Mouse (Mus musculus): ENCODE data around the gene Chrnb1. TPM values are rescaled to one million over a fixed set of nuclear protein-coding genes. Genes with fewer than 3 reads are reported as not detected.

Gene Chrnb1
- polyA plus RNA-seq (2014; fragmentation: Nextera tagmentation; extraction: Ambion mirVana), result 3.0 and 3.6 TPM in 2 replicates

DNA sequence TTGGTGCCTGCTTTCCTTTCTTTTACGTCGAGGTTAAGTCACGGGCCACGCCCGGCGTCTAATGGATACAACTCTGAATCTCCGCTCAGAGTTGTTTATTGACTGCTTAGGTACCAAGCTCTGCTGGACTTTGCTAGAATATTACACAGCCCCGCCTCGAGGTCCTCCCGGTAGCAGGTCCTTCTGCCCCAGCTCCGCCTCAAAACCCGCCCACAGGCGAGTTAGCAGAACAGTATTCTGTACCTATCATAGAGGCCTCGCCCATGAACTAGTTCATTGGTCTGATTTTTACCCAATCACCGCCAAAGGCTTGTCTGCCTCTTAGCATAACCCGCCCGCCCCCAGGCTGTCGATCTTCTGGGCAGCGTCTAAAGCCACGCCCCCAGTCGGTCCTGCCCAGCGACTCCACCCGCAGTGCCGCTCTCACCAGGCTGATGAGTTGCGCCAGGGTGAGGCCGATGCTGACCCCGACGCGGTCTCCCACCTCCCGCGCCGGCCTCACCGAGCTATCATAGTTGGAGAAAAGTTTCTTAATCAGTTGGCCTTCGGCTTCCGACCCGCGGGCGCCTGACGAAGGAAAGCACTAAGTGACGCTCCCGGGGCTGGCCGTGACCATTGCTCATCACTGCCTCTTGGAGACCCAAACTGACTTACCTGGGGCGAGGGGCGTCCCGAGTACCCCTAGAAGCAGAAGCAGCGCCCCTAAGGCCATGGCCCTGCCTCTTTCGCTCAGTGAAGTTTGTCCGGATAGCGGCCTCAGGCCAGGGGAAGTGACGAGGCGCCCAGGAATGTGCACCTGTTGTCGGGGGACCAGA lies at the start of gene Chrnb1:
Chrnb1 (minus strand) TSS at position 776 of the 815 bp plus-strand sequence.
- peak; percentile 95 for DNase-seq (ENCODE audit: low spot score)
- Histone ChIP-seq H3K4me1 (ENCODE audit: control insufficient read depth, insufficient read depth, low read length) (peaks cover 12% of the 10 kb centered on the region; the same call in 1 of the 2 replicates), H3K9me3 (replicated peaks; ENCODE audit: control insufficient read depth, low read length) (no peaks in the 10 kb centered on the region), H3K27me3 (ENCODE audit: control insufficient read depth, insufficient read depth, low read length) (peaks cover 17% of the 10 kb centered on the region), H3K27ac (replicated peaks; ENCODE audit: low read depth, low read length) (no peak within 1 kb of the TSS), H3K4me3 (ENCODE audit: low read depth, low read length) (peak within 1 kb of the TSS; percentile 40), H3K9ac (replicated peaks; ENCODE audit: low read length) (peak within 1 kb of the TSS; percentile 46), H3K4me2 (ENCODE audit: low read depth, low read length) (peak within 1 kb of the TSS; percentile 80), H3K36me3 (replicated peaks; ENCODE audit: control insufficient read depth, insufficient read depth, low read depth, low read length) (no peaks in the 10 kb centered on the region)
- ATAC-seq (replicated peaks; ENCODE audit: insufficient number of reproducible peaks, low FRiP score, low TSS enrichment, low read depth), result peak; percentile 92
- WGBS, result 2% methylated on average over 52 of the region's 52 CpGs

- peak overlapping the region; percentile 51 for H3K4me2 ChIP-seq (ENCODE audit: low read depth, low read length)
- peaks cover 2% of the 10 kb centered on the region; the same call in 1 of the 2 replicates for H3K36me3 ChIP-seq (replicated peaks; ENCODE audit: control insufficient read depth, insufficient read depth, low read depth, low read length)
- ATAC-seq (replicated peaks; ENCODE audit: insufficient number of reproducible peaks, low FRiP score, low TSS enrichment, low read depth) (peak; percentile 1; the same call in 1 of the 2 replicates), DNase-seq (ENCODE audit: low spot score) (no peak)
- H3K9me3 ChIP-seq (replicated peaks; ENCODE audit: control insufficient read depth, low read length), result no peaks in the 10 kb centered on the region
- peak overlapping the region; percentile 67 for H3K9ac ChIP-seq (replicated peaks; ENCODE audit: low read length)
- H3K4me1 ChIP-seq (ENCODE audit: control insufficient read depth, insufficient read depth, low read length), result peaks cover 8% of the 10 kb centered on the region
- 3% methylated on average over 7 of the region's 7 CpGs for WGBS
- H3K27me3 ChIP-seq (ENCODE audit: control insufficient read depth, insufficient read depth, low read length), result no peaks in the 10 kb centered on the region
- H3K27ac ChIP-seq (replicated peaks; ENCODE audit: low read depth, low read length), result peak overlapping the region; percentile 43; the same call in 1 of the 2 replicates
- peak overlapping the region; percentile 79 for H3K4me3 ChIP-seq (ENCODE audit: low read depth, low read length)
Measured at GRCm38 (mm10) chr11:69838714-69839104, 43.0 kb upstream of the Chrnb1 start.

DNA sequence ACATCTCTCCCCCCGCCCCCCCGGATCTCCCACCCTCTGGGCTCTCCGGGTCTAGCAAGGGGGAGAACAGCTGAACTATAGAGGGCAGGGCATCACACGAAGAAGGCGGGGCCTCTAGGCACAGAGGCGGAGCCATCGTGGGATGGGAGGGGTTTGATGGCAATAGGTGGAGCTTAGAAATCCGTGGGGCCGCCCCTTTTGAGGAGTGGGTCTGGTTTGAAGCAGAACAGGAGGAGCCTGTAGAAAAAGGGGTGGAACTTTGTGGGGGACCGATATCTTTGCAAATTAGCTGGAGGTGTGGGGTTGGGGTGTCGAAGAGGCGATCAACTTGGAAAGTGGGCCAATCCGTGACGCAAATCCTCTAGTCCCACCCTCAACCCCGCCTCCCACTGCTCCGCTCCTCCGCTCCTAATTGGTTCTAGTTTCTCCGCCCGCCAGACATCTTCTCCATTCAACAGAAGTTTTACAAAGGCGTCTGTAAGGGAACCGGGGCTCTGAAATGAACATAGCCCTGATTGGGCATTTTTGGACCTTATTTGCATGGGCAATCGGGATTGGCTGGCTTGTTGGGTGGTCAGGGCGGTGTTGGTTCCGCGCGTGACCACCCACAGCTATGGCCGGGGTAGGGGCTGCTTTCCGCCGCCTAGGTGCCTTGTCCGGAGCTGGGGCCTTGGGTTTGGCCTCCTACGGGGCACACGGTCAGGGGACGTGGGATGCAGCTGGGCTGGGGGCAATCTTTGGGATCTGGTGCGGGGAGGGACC lies 42.4 kb upstream of the Chrnb1 start, which contains the start of gene Tmem256:
Tmem256 (plus strand) TSS at position 563 of the 762 bp plus-strand sequence.
- ATAC-seq (replicated peaks; ENCODE audit: insufficient number of reproducible peaks, low FRiP score, low TSS enrichment, low read depth), result peak; percentile 88
- under 1% methylated on average over 34 of the region's 34 CpGs for WGBS
- H3K9ac ChIP-seq (replicated peaks; ENCODE audit: low read length), result peak within 1 kb of the TSS; percentile 84
- DNase-seq (ENCODE audit: low spot score), result peak; percentile 98
- H3K4me3 ChIP-seq (ENCODE audit: low read depth, low read length), result peak within 1 kb of the TSS; percentile 79
- H3K9me3 ChIP-seq (replicated peaks; ENCODE audit: control insufficient read depth, low read length), result no peaks in the 10 kb centered on the region
- H3K36me3 ChIP-seq (replicated peaks; ENCODE audit: control insufficient read depth, insufficient read depth, low read depth, low read length), result peaks cover 6% of the 10 kb centered on the region; the same call in 1 of the 2 replicates
- H3K4me1 ChIP-seq (ENCODE audit: control insufficient read depth, insufficient read depth, low read length), result peaks cover 9% of the 10 kb centered on the region
- peak within 1 kb of the TSS; percentile 93 for H3K4me2 ChIP-seq (ENCODE audit: low read depth, low read length)
- H3K27me3 ChIP-seq (ENCODE audit: control insufficient read depth, insufficient read depth, low read length), result 0 out of 2 replicates have a peak, but pooled peaks cover 2% of the 10 kb centered on the region
- H3K27ac ChIP-seq (replicated peaks; ENCODE audit: low read depth, low read length), result peak within 1 kb of the TSS; percentile 77

GRCm38 (mm10) chr11:69837604-69837951 lies 41.8 kb upstream of the Chrnb1 start, which contains the start of gene Nlgn2:
Nlgn2 (minus strand) TSS chr11:69837784.
- Histone ChIP-seq H3K36me3 (replicated peaks; ENCODE audit: control insufficient read depth, insufficient read depth, low read depth, low read length) (peaks cover 7% of the 10 kb centered on the region; the same call in 1 of the 2 replicates), H3K4me3 (ENCODE audit: low read depth, low read length) (peak within 1 kb of the TSS; percentile 79), H3K9ac (replicated peaks; ENCODE audit: low read length) (peak within 1 kb of the TSS; percentile 84), H3K9me3 (replicated peaks; ENCODE audit: control insufficient read depth, low read length) (no peaks in the 10 kb centered on the region), H3K27me3 (ENCODE audit: control insufficient read depth, insufficient read depth, low read length) (0 out of 2 replicates have a peak, but pooled peaks cover 2% of the 10 kb centered on the region), H3K4me1 (ENCODE audit: control insufficient read depth, insufficient read depth, low read length) (peaks cover 9% of the 10 kb centered on the region), H3K4me2 (ENCODE audit: low read depth, low read length) (peak within 1 kb of the TSS; percentile 93), H3K27ac (replicated peaks; ENCODE audit: low read depth, low read length) (peak within 1 kb of the TSS; percentile 77)
- WGBS, result under 1% methylated on average over 30 of the region's 32 CpGs
- DNase-seq (ENCODE audit: low spot score) (no peak), ATAC-seq (replicated peaks; ENCODE audit: insufficient number of reproducible peaks, low FRiP score, low TSS enrichment, low read depth) (no peak)

- 0 out of 2 replicates have a peak, but pooled peaks cover 2% of the 10 kb centered on the region for H3K27me3 ChIP-seq (ENCODE audit: control insufficient read depth, insufficient read depth, low read length)
- H3K36me3 ChIP-seq (replicated peaks; ENCODE audit: control insufficient read depth, insufficient read depth, low read depth, low read length), result peaks cover 7% of the 10 kb centered on the region; the same call in 1 of the 2 replicates
- H3K27ac ChIP-seq (replicated peaks; ENCODE audit: low read depth, low read length), result peak overlapping the region; percentile 77
- ATAC-seq (replicated peaks; ENCODE audit: insufficient number of reproducible peaks, low FRiP score, low TSS enrichment, low read depth) (no peak), DNase-seq (ENCODE audit: low spot score) (peak; percentile 61)
- under 1% methylated on average over 46 of the region's 52 CpGs for WGBS
- H3K9ac ChIP-seq (replicated peaks; ENCODE audit: low read length), result peak overlapping the region; percentile 84
- H3K4me2 ChIP-seq (ENCODE audit: low read depth, low read length), result peak overlapping the region; percentile 93
- peaks cover 9% of the 10 kb centered on the region for H3K4me1 ChIP-seq (ENCODE audit: control insufficient read depth, insufficient read depth, low read length)
- peak overlapping the region; percentile 79 for H3K4me3 ChIP-seq (ENCODE audit: low read depth, low read length)
- H3K9me3 ChIP-seq (replicated peaks; ENCODE audit: control insufficient read depth, low read length), result no peaks in the 10 kb centered on the region
Measured at GRCm38 (mm10) chr11:69836703-69837576, 41.2 kb upstream of the Chrnb1 start.

GRCm38 (mm10) chr11:69835966-69836335 lies 40.2 kb upstream of the Chrnb1 start:
- H3K9ac ChIP-seq (replicated peaks; ENCODE audit: low read length), result peak overlapping the region; percentile 84; the same call in 1 of the 2 replicates
- DNase-seq (ENCODE audit: low spot score) (no peak), ATAC-seq (replicated peaks; ENCODE audit: insufficient number of reproducible peaks, low FRiP score, low TSS enrichment, low read depth) (no peak)
- H3K27ac ChIP-seq (replicated peaks; ENCODE audit: low read depth, low read length), result no peak overlapping the region
- WGBS, result 0% methylated on average over 4 of the region's 4 CpGs
- no peaks in the 10 kb centered on the region for H3K9me3 ChIP-seq (replicated peaks; ENCODE audit: control insufficient read depth, low read length)
- H3K36me3 ChIP-seq (replicated peaks; ENCODE audit: control insufficient read depth, insufficient read depth, low read depth, low read length), result peaks cover 7% of the 10 kb centered on the region
- H3K4me1 ChIP-seq (ENCODE audit: control insufficient read depth, insufficient read depth, low read length), result peaks cover 9% of the 10 kb centered on the region
- H3K4me3 ChIP-seq (ENCODE audit: low read depth, low read length), result peak overlapping the region; percentile 79
- 0 out of 2 replicates have a peak, but pooled peaks cover 2% of the 10 kb centered on the region for H3K27me3 ChIP-seq (ENCODE audit: control insufficient read depth, insufficient read depth, low read length)
- peak overlapping the region; percentile 93 for H3K4me2 ChIP-seq (ENCODE audit: low read depth, low read length)

GRCm38 (mm10) chr11:69835326-69835965 lies 39.7 kb upstream of the Chrnb1 start:
- Histone ChIP-seq H3K4me3 (ENCODE audit: low read depth, low read length) (peak overlapping the region; percentile 79), H3K36me3 (replicated peaks; ENCODE audit: control insufficient read depth, insufficient read depth, low read depth, low read length) (peaks cover 7% of the 10 kb centered on the region), H3K9ac (replicated peaks; ENCODE audit: low read length) (0 out of 2 replicates have a peak overlapping the region, but pooled peaks have one; percentile 84), H3K27ac (replicated peaks; ENCODE audit: low read depth, low read length) (no peak overlapping the region), H3K4me1 (ENCODE audit: control insufficient read depth, insufficient read depth, low read length) (peaks cover 9% of the 10 kb centered on the region), H3K9me3 (replicated peaks; ENCODE audit: control insufficient read depth, low read length) (no peaks in the 10 kb centered on the region), H3K4me2 (ENCODE audit: low read depth, low read length) (peak overlapping the region; percentile 93), H3K27me3 (ENCODE audit: control insufficient read depth, insufficient read depth, low read length) (0 out of 2 replicates have a peak, but pooled peaks cover 2% of the 10 kb centered on the region)
- peak; percentile 57 for DNase-seq (ENCODE audit: low spot score)
- WGBS, result 2% methylated on average over 9 of the region's 9 CpGs
- no peak for ATAC-seq (replicated peaks; ENCODE audit: insufficient number of reproducible peaks, low FRiP score, low TSS enrichment, low read depth)

Data from embryonic facial prominence, embryonic 11.5 days (tissue).